Mouse (Mus musculus) erythroblast, adult 5-6 weeks (primary cell): ENCODE results near the gene Iqcg. TPM values are rescaled to one million over a fixed set of nuclear protein-coding genes. Genes with fewer than 3 reads are reported as not detected.

Experiments used
- ATAC-seq: replicated peaks from 2 replicates; pipeline ENCODE4 v1.8.0; 2016; ENCODE audit warnings: moderate number of reproducible peaks, mild to moderate bottlenecking, moderate TSS enrichment, inconsistent platforms; ENCODE audit not compliant: poor library complexity, low FRiP score, severe bottlenecking
- total RNA-seq, 2 experiments: library from RNA; stranded (forward) in 1 of 2; stranded (reverse) in 1 of 2; fragments of 150-400 nt in 1 of 2; fragments of 200-764, 138-1000 nt in 1 of 2; gene quantifications; 2 replicates each; pipeline versions ENCODE4 v1.2.3 to v1.2.4; 2015 to 2017; ENCODE audit warnings: low replicate concordance in 2 of 2

Iqcg gene
- total RNA-seq, 2 experiments from 2014 or later, result not detected

- ATAC-seq, result no peak
Observed at GRCm38 (mm10) chr16:33006888-33007287, 49.1 kb downstream of the Iqcg start.

GRCm38 (mm10) chr16:33005216-33005615 is 50.8 kb downstream of the Iqcg start:
- ATAC-seq, result no peak

- ATAC-seq, result no peak
Observed at GRCm38 (mm10) chr16:32992158-32992557, 63.9 kb downstream of the Iqcg start.

GRCm38 (mm10) chr16:32984631-32985030 is 71.4 kb downstream of the Iqcg start:
- ATAC-seq, result no peak

DNA sequence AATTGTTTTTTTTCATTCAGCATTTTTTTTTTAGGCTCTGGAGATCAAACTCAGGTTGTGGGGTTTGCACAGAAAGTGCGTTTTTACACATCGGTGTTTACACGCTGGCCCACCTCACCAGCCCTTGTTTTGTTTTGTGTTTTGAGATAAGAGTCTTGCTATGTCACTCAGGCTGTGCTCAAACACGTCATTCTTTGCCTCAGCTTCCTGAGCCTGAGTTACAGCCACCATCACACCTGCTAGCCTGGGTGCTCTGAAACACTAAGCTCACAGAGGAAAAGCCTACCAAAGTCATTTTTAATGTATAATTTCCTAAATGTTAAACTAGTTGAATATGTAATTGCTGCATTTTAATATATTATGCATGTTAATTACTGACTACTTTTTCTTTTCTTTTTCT is 74.6 kb downstream of the Iqcg start:
- ATAC-seq, result no peak

GRCm38 (mm10) chr16:32980227-32980626 is 75.8 kb downstream of the Iqcg start:
- no peak for ATAC-seq

DNA sequence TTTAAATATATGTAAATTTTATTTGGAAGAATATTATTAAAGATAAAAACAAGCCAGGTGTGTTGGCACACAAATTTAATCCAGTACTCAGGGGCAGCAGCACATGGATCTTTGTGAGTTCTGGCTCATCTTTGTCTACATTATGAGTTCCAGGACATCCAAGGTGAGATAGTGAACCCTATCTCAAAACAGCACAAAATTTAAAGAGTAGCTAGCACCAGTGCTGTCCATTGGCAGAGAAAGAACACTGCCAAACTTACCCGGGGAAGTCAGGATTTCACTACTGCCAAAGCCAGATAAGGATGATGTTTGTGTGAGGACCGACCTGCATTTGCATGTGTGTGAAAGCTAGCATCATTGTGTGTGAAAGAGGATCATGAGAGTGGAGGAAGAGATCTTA is 83.0 kb downstream of the Iqcg start:
- no peak for ATAC-seq

DNA sequence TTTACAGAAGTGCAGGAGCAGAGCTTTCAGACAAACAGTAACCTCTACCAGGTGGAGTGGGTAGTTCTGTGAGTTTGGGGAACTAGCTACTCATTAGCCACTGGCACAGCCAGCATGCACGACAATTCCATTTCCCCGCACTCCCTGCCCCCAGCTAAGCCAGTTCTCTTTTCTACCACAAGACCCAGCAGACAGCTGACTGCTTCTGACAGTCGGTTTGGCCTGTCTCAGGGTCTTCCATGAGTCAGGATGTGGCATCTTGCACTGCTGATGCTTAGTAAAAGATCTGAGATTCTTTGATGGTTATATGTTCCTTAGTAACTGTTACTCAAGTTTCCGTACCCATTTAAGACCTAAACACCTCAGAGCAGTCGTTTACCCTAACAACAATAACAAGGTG is 83.5 kb downstream of the Iqcg start:
- ATAC-seq, result no peak

Other genes with a start within 250 kb of the Iqcg start
- not detected in 2 replicates for gene Smbd1, start 245.7 kb downstream of the Iqcg start, total RNA-seq (2015; ENCODE audit: low replicate concordance)
- gene Smbd1, start 245.7 kb downstream of the Iqcg start, total RNA-seq (2017; ENCODE audit: low replicate concordance), result not detected in 2 replicates
- gene Fyttd1, start 178.7 kb downstream of the Iqcg start, total RNA-seq (2015; ENCODE audit: low replicate concordance), result 5.6 and 6.0 TPM in 2 replicates
- gene Fyttd1, start 178.7 kb downstream of the Iqcg start, total RNA-seq (2017; ENCODE audit: low replicate concordance), result 9.5 and 11.8 TPM in 2 replicates
- 2.9 and 7.7 TPM in 2 replicates for gene Rubcn, start 178.5 kb downstream of the Iqcg start, total RNA-seq (2015; ENCODE audit: low replicate concordance)
- gene Rubcn, start 178.5 kb downstream of the Iqcg start, total RNA-seq (2017; ENCODE audit: low replicate concordance), result 2.5 and 5.3 TPM in 2 replicates
- 9.8 and 10.2 TPM in 2 replicates for gene Lrch3, start 142.1 kb downstream of the Iqcg start, total RNA-seq (2015; ENCODE audit: low replicate concordance)
- gene Lrch3, start 142.1 kb downstream of the Iqcg start, total RNA-seq (2017; ENCODE audit: low replicate concordance), result 7.4 and 18.0 TPM in 2 replicates
- gene Rpl35a, start 235 bp upstream of the Iqcg start, total RNA-seq (2015; ENCODE audit: low replicate concordance), result 575 and 588 TPM in 2 replicates
- gene Rpl35a, start 235 bp upstream of the Iqcg start, total RNA-seq (2017; ENCODE audit: low replicate concordance), result 282 and 445 TPM in 2 replicates
- 0.19 and 5.0 TPM in 2 replicates for gene Lmln, start 6.3 kb upstream of the Iqcg start, total RNA-seq (2015; ENCODE audit: low replicate concordance)
- gene Lmln, start 6.3 kb upstream of the Iqcg start, total RNA-seq (2017; ENCODE audit: low replicate concordance), result 1.6 and 2.1 TPM in 2 replicates
- 3.8 and 4.2 TPM in 2 replicates for gene Osbpl11, start 128.9 kb upstream of the Iqcg start, total RNA-seq (2015; ENCODE audit: low replicate concordance)
- gene Osbpl11, start 128.9 kb upstream of the Iqcg start, total RNA-seq (2017; ENCODE audit: low replicate concordance), result 3.0 and 7.9 TPM in 2 replicates
- gene Snx4, start 195.2 kb upstream of the Iqcg start, total RNA-seq (2015; ENCODE audit: low replicate concordance), result 7.1 and 10.0 TPM in 2 replicates
- gene Snx4, start 195.2 kb upstream of the Iqcg start, total RNA-seq (2017; ENCODE audit: low replicate concordance), result 15.3 and 15.6 TPM in 2 replicates